Mouse (Mus musculus) cerebellum, postnatal 14 days (tissue): Measurements from ENCODE around the gene Syngr3.
"Not testable (repeated sequence)": the region's sequence is repeated elsewhere in the genome, so short reads cannot be mapped to it uniquely, and the experiment has no call there.

Experiments used
- DNase-seq, 2 experiments: peaks; one replicate each; pipeline ENCODE4 v3.0.0; 2021; ENCODE audit warnings: mixed read lengths in 2 of 2

Syngr3 gene

GRCm38 (mm10) chr17:24719494-24720222, 29.9 kb upstream of the Syngr3 start:
- DNase-seq = peak; percentile 99

GRCm38 (mm10) chr17:24718938-24719337, 29.2 kb upstream of the Syngr3 start:
- not testable (repeated sequence) for DNase-seq

- DNase-seq = no peak
Measured at GRCm38 (mm10) chr17:24717943-24718342, 28.2 kb upstream of the Syngr3 start, which contains the start of the genes Rnf151 and Rps2. Gene Rnf151, minus strand, starts transcription at chr17:24718063. Gene Rps2, plus strand, starts transcription at chr17:24718116.

GRCm38 (mm10) chr17:24716166-24716682, 26.5 kb upstream of the Syngr3 start:
- DNase-seq = no peak

GRCm38 (mm10) chr17:24715556-24715955, 25.8 kb upstream of the Syngr3 start:
- DNase-seq = no peak

- DNase-seq = no peak
Measured at GRCm38 (mm10) chr17:24708646-24709045, 18.9 kb upstream of the Syngr3 start.

GRCm38 (mm10) chr17:24707801-24708425, 18.2 kb upstream of the Syngr3 start:
- DNase-seq = no peak

- peak; percentile 97 for DNase-seq
Measured at GRCm38 (mm10) chr17:24706982-24707800, 17.4 kb upstream of the Syngr3 start, which contains the start of gene Tbl3. Gene Tbl3, minus strand, starts transcription at chr17:24707660.

GRCm38 (mm10) chr17:24705821-24706220, 16.1 kb upstream of the Syngr3 start:
- no peak for DNase-seq

- DNase-seq = no peak
Measured at GRCm38 (mm10) chr17:24701251-24701650, 11.5 kb upstream of the Syngr3 start.

GRCm38 (mm10) chr17:24699473-24699872, 9.7 kb upstream of the Syngr3 start:
- DNase-seq = no peak

GRCm38 (mm10) chr17:24698715-24699114, 9.0 kb upstream of the Syngr3 start:
- DNase-seq = no peak

GRCm38 (mm10) chr17:24697985-24698384, 8.2 kb upstream of the Syngr3 start:
- DNase-seq = no peak

GRCm38 (mm10) chr17:24696011-24696697, 6.4 kb upstream of the Syngr3 start, which contains the start of the genes Gfer and Noxo1:
Gene Gfer, minus strand, starts transcription at chr17:24696156.
Gene Noxo1, plus strand, starts transcription at chr17:24696234.
- peak; percentile 88 to 92 for DNase-seq

- no peak for DNase-seq
Measured at GRCm38 (mm10) chr17:24695326-24696010, 5.7 kb upstream of the Syngr3 start.

GRCm38 (mm10) chr17:24692385-24692784, 2.6 kb upstream of the Syngr3 start:
- DNase-seq = no peak

- no peak for DNase-seq
Measured at GRCm38 (mm10) chr17:24687599-24687998, 2.2 kb downstream of the Syngr3 start.

- DNase-seq = peak; percentile 51 to 56
Measured at GRCm38 (mm10) chr17:24687146-24687595, 2.6 kb downstream of the Syngr3 start.

GRCm38 (mm10) chr17:24686514-24686913, 3.2 kb downstream of the Syngr3 start:
- peak in 1 of 2 experiments; percentile 48 for DNase-seq

GRCm38 (mm10) chr17:24677500-24678080, 12.2 kb downstream of the Syngr3 start:
- DNase-seq = no peak

GRCm38 (mm10) chr17:24676877-24677276, 12.9 kb downstream of the Syngr3 start:
- DNase-seq = no peak
